Mouse (Mus musculus): ENCODE data around the gene A730071L15Rik.

GRCm38 (mm10) chr11:6163706-6164105, 36.1 kb upstream of the A730071L15Rik start:
- TF ChIP-seq CTCF (IDR thresholded peaks at IDR 0.05; ENCODE audit: control insufficient read depth, insufficient read depth, insufficient replicate concordance, low read depth, low read length) (no peak), POLR2A (IDR thresholded peaks at IDR 0.05; ENCODE audit: control insufficient read depth, low read depth, low read length) (no peak)

Measured in testis, adult 2 months (tissue).